Mouse (Mus musculus): ENCODE data around the gene Slc13a3. TPM values are rescaled to one million over a fixed set of nuclear protein-coding genes. Genes with fewer than 3 reads are reported as not detected.

Gene Slc13a3
- polyA plus RNA-seq, 1 experiment from 2014 or later: 1.9 TPM

GRCm38 (mm10) chr2:165441613-165442012 lies 31.4 kb downstream of the Slc13a3 start:
- H3K4me1 ChIP-seq (replicated peaks; ENCODE audit: control insufficient read depth, insufficient read depth, low read length): no peaks in the 10 kb centered on the region
- no peak overlapping the region for H3K27ac ChIP-seq (ENCODE audit: low read depth, low read length)
- no peaks in the 10 kb centered on the region for H3K27me3 ChIP-seq (ENCODE audit: control insufficient read depth, insufficient read depth, low read length)
- ATAC-seq (replicated peaks; ENCODE audit: low FRiP score) (no peak), DNase-seq (ENCODE audit: low spot score) (no peak)
- no peak overlapping the region for H3K9ac ChIP-seq (ENCODE audit: low read length)
- H3K4me2 ChIP-seq (ENCODE audit: low read depth, low read length, severe bottlenecking): no peak overlapping the region
- no peaks in the 10 kb centered on the region for H3K36me3 ChIP-seq (ENCODE audit: control insufficient read depth, insufficient read depth, low read length)
- H3K9me3 ChIP-seq (ENCODE audit: control insufficient read depth, low read length): no peaks in the 10 kb centered on the region
- H3K4me3 ChIP-seq (ENCODE audit: low read depth, low read length): no peak overlapping the region
- WGBS: 64% methylated on average over 4 of the region's 4 CpGs

GRCm38 (mm10) chr2:165439613-165440012 lies 33.4 kb downstream of the Slc13a3 start:
- no peak overlapping the region for H3K9ac ChIP-seq (ENCODE audit: low read length)
- DNase-seq (ENCODE audit: low spot score) (no peak), ATAC-seq (replicated peaks; ENCODE audit: low FRiP score) (no peak)
- no peaks in the 10 kb centered on the region for H3K27me3 ChIP-seq (ENCODE audit: control insufficient read depth, insufficient read depth, low read length)
- H3K27ac ChIP-seq (ENCODE audit: low read depth, low read length): no peak overlapping the region
- H3K4me3 ChIP-seq (ENCODE audit: low read depth, low read length): no peak overlapping the region
- no peaks in the 10 kb centered on the region for H3K9me3 ChIP-seq (ENCODE audit: control insufficient read depth, low read length)
- H3K4me1 ChIP-seq (replicated peaks; ENCODE audit: control insufficient read depth, insufficient read depth, low read length): no peaks in the 10 kb centered on the region
- 90% methylated on average over 10 of the region's 10 CpGs for WGBS
- H3K36me3 ChIP-seq (ENCODE audit: control insufficient read depth, insufficient read depth, low read length): no peaks in the 10 kb centered on the region
- H3K4me2 ChIP-seq (ENCODE audit: low read depth, low read length, severe bottlenecking): no peak overlapping the region

GRCm38 (mm10) chr2:165438881-165439280 lies 34.1 kb downstream of the Slc13a3 start:
- 76% methylated on average over 7 of the region's 7 CpGs for WGBS
- no peak overlapping the region for H3K4me3 ChIP-seq (ENCODE audit: low read depth, low read length)
- no peaks in the 10 kb centered on the region for H3K9me3 ChIP-seq (ENCODE audit: control insufficient read depth, low read length)
- H3K4me2 ChIP-seq (ENCODE audit: low read depth, low read length, severe bottlenecking): no peak overlapping the region
- H3K36me3 ChIP-seq (ENCODE audit: control insufficient read depth, insufficient read depth, low read length): no peaks in the 10 kb centered on the region
- no peak overlapping the region for H3K9ac ChIP-seq (ENCODE audit: low read length)
- no peak for DNase-seq (ENCODE audit: low spot score)
- no peaks in the 10 kb centered on the region for H3K4me1 ChIP-seq (replicated peaks; ENCODE audit: control insufficient read depth, insufficient read depth, low read length)
- H3K27me3 ChIP-seq (ENCODE audit: control insufficient read depth, insufficient read depth, low read length): no peaks in the 10 kb centered on the region
- no peak overlapping the region for H3K27ac ChIP-seq (ENCODE audit: low read depth, low read length)
- ATAC-seq (replicated peaks; ENCODE audit: low FRiP score): no peak

GRCm38 (mm10) chr2:165428694-165429093 lies 44.3 kb downstream of the Slc13a3 start:
- H3K27me3 ChIP-seq (ENCODE audit: control insufficient read depth, insufficient read depth, low read length): no peaks in the 10 kb centered on the region
- no peaks in the 10 kb centered on the region for H3K9me3 ChIP-seq (ENCODE audit: control insufficient read depth, low read length)
- no peak overlapping the region for H3K4me2 ChIP-seq (ENCODE audit: low read depth, low read length, severe bottlenecking)
- no peak overlapping the region for H3K27ac ChIP-seq (ENCODE audit: low read depth, low read length)
- no peak overlapping the region for H3K4me3 ChIP-seq (ENCODE audit: low read depth, low read length)
- ATAC-seq (replicated peaks; ENCODE audit: low FRiP score) (no peak), DNase-seq (ENCODE audit: low spot score) (no peak)
- no peaks in the 10 kb centered on the region for H3K36me3 ChIP-seq (ENCODE audit: control insufficient read depth, insufficient read depth, low read length)
- WGBS: 67% methylated on average over 7 of the region's 7 CpGs
- H3K9ac ChIP-seq (ENCODE audit: low read length): no peak overlapping the region
- no peaks in the 10 kb centered on the region for H3K4me1 ChIP-seq (replicated peaks; ENCODE audit: control insufficient read depth, insufficient read depth, low read length)

GRCm38 (mm10) chr2:165420195-165420594 lies 52.8 kb downstream of the Slc13a3 start:
- H3K4me3 ChIP-seq (ENCODE audit: low read depth, low read length): no peak overlapping the region
- ATAC-seq (replicated peaks; ENCODE audit: low FRiP score): no peak
- no peak overlapping the region for H3K4me2 ChIP-seq (ENCODE audit: low read depth, low read length, severe bottlenecking)
- 48% methylated on average over 2 of the region's 2 CpGs for WGBS
- no peaks in the 10 kb centered on the region for H3K9me3 ChIP-seq (ENCODE audit: control insufficient read depth, low read length)
- no peaks in the 10 kb centered on the region for H3K36me3 ChIP-seq (ENCODE audit: control insufficient read depth, insufficient read depth, low read length)
- H3K27me3 ChIP-seq (ENCODE audit: control insufficient read depth, insufficient read depth, low read length): no peaks in the 10 kb centered on the region
- no peak for DNase-seq (ENCODE audit: low spot score)
- H3K4me1 ChIP-seq (replicated peaks; ENCODE audit: control insufficient read depth, insufficient read depth, low read length): peaks cover 7% of the 10 kb centered on the region
- H3K27ac ChIP-seq (ENCODE audit: low read depth, low read length): no peak overlapping the region
- H3K9ac ChIP-seq (ENCODE audit: low read length): no peak overlapping the region

- WGBS: 56% methylated on average over 4 of the region's 4 CpGs
- Histone ChIP-seq H3K4me2 (ENCODE audit: low read depth, low read length, severe bottlenecking) (no peak overlapping the region), H3K4me1 (replicated peaks; ENCODE audit: control insufficient read depth, insufficient read depth, low read length) (peaks cover 7% of the 10 kb centered on the region), H3K27me3 (ENCODE audit: control insufficient read depth, insufficient read depth, low read length) (no peaks in the 10 kb centered on the region), H3K36me3 (ENCODE audit: control insufficient read depth, insufficient read depth, low read length) (no peaks in the 10 kb centered on the region), H3K27ac (ENCODE audit: low read depth, low read length) (0 out of 2 replicates have a peak overlapping the region, but pooled peaks have one; percentile 32), H3K4me3 (ENCODE audit: low read depth, low read length) (no peak overlapping the region), H3K9ac (ENCODE audit: low read length) (0 out of 2 replicates have a peak overlapping the region, but pooled peaks have one; percentile 1), H3K9me3 (ENCODE audit: control insufficient read depth, low read length) (no peaks in the 10 kb centered on the region)
- no peak for DNase-seq (ENCODE audit: low spot score)
- ATAC-seq (replicated peaks; ENCODE audit: low FRiP score): no peak
Observed at GRCm38 (mm10) chr2:165419670-165420111, 53.3 kb downstream of the Slc13a3 start.

GRCm38 (mm10) chr2:165418577-165418976 lies 54.5 kb downstream of the Slc13a3 start:
- 75% methylated on average over 2 of the region's 2 CpGs for WGBS
- Histone ChIP-seq H3K4me3 (ENCODE audit: low read depth, low read length) (no peak overlapping the region), H3K36me3 (ENCODE audit: control insufficient read depth, insufficient read depth, low read length) (no peaks in the 10 kb centered on the region), H3K4me2 (ENCODE audit: low read depth, low read length, severe bottlenecking) (no peak overlapping the region), H3K4me1 (replicated peaks; ENCODE audit: control insufficient read depth, insufficient read depth, low read length) (peaks cover 10% of the 10 kb centered on the region), H3K27ac (ENCODE audit: low read depth, low read length) (no peak overlapping the region), H3K9me3 (ENCODE audit: control insufficient read depth, low read length) (no peaks in the 10 kb centered on the region), H3K27me3 (ENCODE audit: control insufficient read depth, insufficient read depth, low read length) (no peaks in the 10 kb centered on the region), H3K9ac (ENCODE audit: low read length) (no peak overlapping the region)
- no peak for DNase-seq (ENCODE audit: low spot score)
- ATAC-seq (replicated peaks; ENCODE audit: low FRiP score): no peak

- DNase-seq (ENCODE audit: low spot score): no peak
- WGBS: 58% methylated on average over 7 of the region's 7 CpGs
- H3K27me3 ChIP-seq (ENCODE audit: control insufficient read depth, insufficient read depth, low read length): no peaks in the 10 kb centered on the region
- H3K4me3 ChIP-seq (ENCODE audit: low read depth, low read length): no peak overlapping the region
- peaks cover 10% of the 10 kb centered on the region for H3K4me1 ChIP-seq (replicated peaks; ENCODE audit: control insufficient read depth, insufficient read depth, low read length)
- no peak overlapping the region for H3K4me2 ChIP-seq (ENCODE audit: low read depth, low read length, severe bottlenecking)
- H3K9ac ChIP-seq (ENCODE audit: low read length): peak overlapping the region; percentile 20; the same call in 1 of the 2 replicates
- ATAC-seq (replicated peaks; ENCODE audit: low FRiP score): no peak
- no peaks in the 10 kb centered on the region for H3K9me3 ChIP-seq (ENCODE audit: control insufficient read depth, low read length)
- H3K27ac ChIP-seq (ENCODE audit: low read depth, low read length): no peak overlapping the region
- no peaks in the 10 kb centered on the region for H3K36me3 ChIP-seq (ENCODE audit: control insufficient read depth, insufficient read depth, low read length)
Observed at GRCm38 (mm10) chr2:165417291-165417690, 55.7 kb downstream of the Slc13a3 start.

- Histone ChIP-seq H3K36me3 (ENCODE audit: control insufficient read depth, insufficient read depth, low read length) (no peaks in the 10 kb centered on the region), H3K4me1 (replicated peaks; ENCODE audit: control insufficient read depth, insufficient read depth, low read length) (peaks cover 10% of the 10 kb centered on the region), H3K9ac (ENCODE audit: low read length) (no peak overlapping the region), H3K27ac (ENCODE audit: low read depth, low read length) (no peak overlapping the region; the same call in 1 of the 2 replicates), H3K27me3 (ENCODE audit: control insufficient read depth, insufficient read depth, low read length) (no peaks in the 10 kb centered on the region), H3K4me2 (ENCODE audit: low read depth, low read length, severe bottlenecking) (no peak overlapping the region), H3K4me3 (ENCODE audit: low read depth, low read length) (no peak overlapping the region), H3K9me3 (ENCODE audit: control insufficient read depth, low read length) (no peaks in the 10 kb centered on the region)
- ATAC-seq (replicated peaks; ENCODE audit: low FRiP score) (no peak), DNase-seq (ENCODE audit: low spot score) (no peak)
- 65% methylated on average over 6 of the region's 6 CpGs for WGBS
Observed at GRCm38 (mm10) chr2:165415795-165416194, 57.2 kb downstream of the Slc13a3 start.
